Mouse (Mus musculus) embryonic facial prominence, embryonic 11.5 days (tissue): ENCODE results near the gene P3h3. TPM values are rescaled to one million over a fixed set of nuclear protein-coding genes. Genes with fewer than 3 reads are reported as not detected.
"Not testable (repeated sequence)": the region's sequence is repeated elsewhere in the genome, so short reads cannot be mapped to it uniquely, and the experiment has no call there.

Experiments
- ATAC-seq: fragments of 200-750 bp; cut with Nextera tagmentation; replicated peaks from 2 replicates; pipeline ENCODE4 v1.8.0; 2017; ENCODE audit warnings: low read depth; ENCODE audit not compliant: insufficient number of reproducible peaks, low FRiP score, low TSS enrichment
- DNase-seq: peaks from one replicate; pipeline ENCODE4 v3.0.0-alpha.2; 2015; ENCODE audit warnings: low spot score
- H3K27ac ChIP-seq: fragments of 300-500 bp; sonication (generic); replicated peaks from 2 replicates; pipeline ENCODE4 v1.5.1; 2014; ENCODE audit warnings: mild to moderate bottlenecking, low read depth, low read length, control low read depth
- H3K27me3 ChIP-seq: fragments of 300-500 bp; sonication (generic); 2 replicates; pipeline ENCODE4 v1.6.1; 2014; ENCODE audit warnings: mild to moderate bottlenecking, low read length, moderate library complexity, mixed read lengths; ENCODE audit not compliant: control insufficient read depth, insufficient read depth
- H3K36me3 ChIP-seq: fragments of 300-500 bp; sonication (generic); replicated peaks from 2 replicates; pipeline ENCODE4 v1.6.1; 2014; ENCODE audit warnings: low read depth, mild to moderate bottlenecking, low read length, moderate library complexity, mixed read lengths; ENCODE audit not compliant: control insufficient read depth, insufficient read depth
- H3K4me1 ChIP-seq: fragments of 300-500 bp; sonication (generic); 2 replicates; pipeline ENCODE4 v1.6.1; 2014; ENCODE audit warnings: low read length, mixed read lengths; ENCODE audit not compliant: control insufficient read depth, insufficient read depth
- H3K4me2 ChIP-seq: fragments of 300-500 bp; sonication (generic); 2 replicates; pipeline ENCODE4 v1.6.1; 2014; ENCODE audit warnings: low read depth, mild to moderate bottlenecking, control low read depth, low read length, moderate library complexity
- H3K4me3 ChIP-seq: fragments of 300-500 bp; sonication (generic); 2 replicates; pipeline ENCODE4 v1.5.1; 2014; ENCODE audit warnings: low read depth, low read length, control low read depth
- H3K9ac ChIP-seq: fragments of 300-500 bp; sonication (generic); replicated peaks from 2 replicates; pipeline ENCODE4 v1.6.1; 2014; ENCODE audit warnings: mild to moderate bottlenecking, control low read depth, low read length
- H3K9me3 ChIP-seq: fragments of 300-500 bp; sonication (generic); replicated peaks from 2 replicates; pipeline ENCODE4 v1.6.1; 2016; ENCODE audit warnings: mild to moderate bottlenecking, low read length, inconsistent platforms, mixed read lengths; ENCODE audit not compliant: control insufficient read depth
- WGBS: fragments of 180-500 bp; shearing (Covaris S2); extraction: QIAGEN DNeasy Blood & Tissue Kit; methylation state at CpG from one replicate; pipeline ENCODE4 v1.1.7; 2014; 5-methylcytosine and 5-hydroxymethylcytosine counted together
- polyA plus RNA-seq: library from polyadenylated mRNA; unstranded; fragments of >200 nt; fragmentation: Nextera tagmentation; extraction: Ambion mirVana; gene quantifications from 2 replicates; pipeline ENCODE4 v1.2.1, GENCODE M21; 2014

The P3h3 gene
- polyA plus RNA-seq, 1 experiment from 2014 or later, result 14.7 TPM

DNA sequence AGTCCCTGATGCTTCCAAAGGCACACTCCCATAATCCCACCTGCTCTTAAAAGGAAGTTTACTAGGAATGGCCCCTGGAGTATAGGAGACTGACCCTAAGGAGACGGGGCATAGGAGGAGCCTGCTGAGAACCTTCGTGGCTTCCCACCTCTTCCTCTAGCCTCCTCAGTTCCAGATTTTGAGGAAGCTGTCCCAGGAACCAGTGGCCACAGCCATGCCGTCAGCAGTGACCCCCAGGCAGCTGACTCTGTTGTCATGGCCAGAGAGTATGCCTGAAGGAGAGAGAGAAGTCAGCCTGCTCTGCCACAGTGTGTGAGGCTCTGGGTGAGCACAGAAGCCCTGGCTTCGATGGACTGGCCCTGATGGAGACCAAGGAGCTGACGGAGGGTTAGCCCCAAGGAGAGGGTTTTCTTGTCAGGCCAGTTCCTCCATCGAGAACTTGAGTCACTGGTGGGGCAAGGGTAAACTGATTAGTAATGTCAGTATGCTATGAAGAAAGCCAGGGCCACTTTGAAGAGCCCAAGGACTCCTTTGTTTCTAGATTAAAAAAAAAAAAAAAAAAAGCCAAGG, 23.0 kb downstream of the P3h3 start:
- Histone ChIP-seq H3K27ac (no peak overlapping the region), H3K36me3 (no peaks in the 10 kb centered on the region; the same call in 1 of the 2 replicates), H3K4me1 (no peaks in the 10 kb centered on the region), H3K4me3 (no peak overlapping the region), H3K9me3 (no peaks in the 10 kb centered on the region), H3K27me3 (no peaks in the 10 kb centered on the region), H3K9ac (no peak overlapping the region), H3K4me2 (no peak overlapping the region)
- DNase-seq (no peak), ATAC-seq (no peak)
- 80% methylated on average over 6 of the region's 6 CpGs for WGBS

DNA sequence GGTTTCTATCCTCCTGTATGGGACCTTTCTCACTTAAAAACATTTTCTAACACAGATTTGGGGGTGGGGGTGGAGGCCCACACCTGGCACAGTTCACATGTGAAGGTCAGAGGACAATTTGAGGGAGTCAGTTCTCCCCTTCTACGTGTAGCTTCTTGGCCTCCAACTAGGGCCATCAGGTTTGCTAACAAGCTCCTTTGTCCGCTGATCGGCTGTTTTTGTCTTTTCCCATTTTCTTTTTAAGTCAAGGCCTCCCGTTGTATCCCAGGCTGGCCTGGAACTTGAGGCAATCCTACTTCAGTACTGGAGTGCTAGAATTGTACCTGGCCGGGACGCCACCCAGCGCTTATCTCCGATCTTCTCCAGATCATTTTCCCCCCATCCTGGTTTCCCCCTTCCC, 25.9 kb downstream of the P3h3 start:
- ATAC-seq, result no peak
- no peak for DNase-seq
- 89% methylated on average over 8 of the region's 8 CpGs for WGBS
- Histone ChIP-seq H3K4me2 (no peak overlapping the region), H3K9ac (no peak overlapping the region), H3K4me3 (no peak overlapping the region; the same call in 1 of the 2 replicates), H3K4me1 (no peaks in the 10 kb centered on the region), H3K36me3 (no peaks in the 10 kb centered on the region; the same call in 1 of the 2 replicates), H3K9me3 (no peaks in the 10 kb centered on the region), H3K27ac (no peak overlapping the region), H3K27me3 (no peaks in the 10 kb centered on the region)

GRCm38 (mm10) chr6:124831199-124831598, 26.4 kb downstream of the P3h3 start:
- Histone ChIP-seq H3K4me2 (peak overlapping the region; percentile 16), H3K4me3 (peak overlapping the region; percentile 65; the same call in 1 of the 2 replicates)
- H3K27me3 ChIP-seq, DNase-seq, H3K36me3 ChIP-seq, H3K4me1 ChIP-seq, ATAC-seq, H3K9me3 ChIP-seq, H3K27ac ChIP-seq, H3K9ac ChIP-seq: not testable (repeated sequence)
- 90% methylated on average over 4 of the region's 4 CpGs for WGBS

GRCm38 (mm10) chr6:124829799-124830700, 27.5 kb downstream of the P3h3 start:
- Histone ChIP-seq H3K4me3 (peak overlapping the region; percentile 65), H3K27me3 (no peaks in the 10 kb centered on the region), H3K9me3 (no peaks in the 10 kb centered on the region), H3K36me3 (peaks cover 3% of the 10 kb centered on the region; the same call in 1 of the 2 replicates), H3K4me1 (no peaks in the 10 kb centered on the region), H3K9ac (peak overlapping the region; percentile 64), H3K4me2 (peak overlapping the region; percentile 64), H3K27ac (peak overlapping the region; percentile 72)
- under 1% methylated on average over 38 of the region's 38 CpGs for WGBS
- ATAC-seq (peak; percentile 87), DNase-seq (peak; percentile 98)

GRCm38 (mm10) chr6:124828868-124829798, 28.4 kb downstream of the P3h3 start, which contains the start of the genes Usp5 and Cdca3:
Gene Usp5 (minus strand): TSS chr6:124829484.
Gene Cdca3 (plus strand): TSS chr6:124829547.
- Histone ChIP-seq H3K4me1 (no peaks in the 10 kb centered on the region), H3K9ac (peak within 1 kb of the TSS; percentile 73), H3K9me3 (no peaks in the 10 kb centered on the region), H3K27me3 (no peaks in the 10 kb centered on the region), H3K4me2 (peak within 1 kb of the TSS; percentile 87), H3K27ac (peak within 1 kb of the TSS; percentile 72), H3K4me3 (peak within 1 kb of the TSS; percentile 65), H3K36me3 (peaks cover 5% of the 10 kb centered on the region)
- DNase-seq, result peak; percentile 100
- under 1% methylated on average over 55 of the region's 55 CpGs for whole genome bisulfite sequencing
- ATAC-seq, result peak; percentile 95

- Histone ChIP-seq H3K9ac (peak overlapping the region; percentile 73), H3K4me1 (no peaks in the 10 kb centered on the region), H3K27ac (no peak overlapping the region), H3K27me3 (no peaks in the 10 kb centered on the region), H3K4me3 (peak overlapping the region; percentile 65), H3K9me3 (no peaks in the 10 kb centered on the region), H3K36me3 (peaks cover 9% of the 10 kb centered on the region), H3K4me2 (peak overlapping the region; percentile 87)
- DNase-seq (peak; percentile 44), ATAC-seq (no peak)
- WGBS, result 26% methylated on average over 10 of the region's 10 CpGs
These were observed 29.4 kb downstream of the P3h3 start for GRCm38 (mm10) chr6:124828101-124828592.

- peaks cover 24% of the 10 kb centered on the region for H3K36me3 ChIP-seq
- no peak for DNase-seq
- 98% methylated on average over 4 of the region's 4 CpGs for WGBS
These were observed 35.5 kb downstream of the P3h3 start for GRCm38 (mm10) chr6:124822049-124822448.

More at GRCm38 (mm10) chr6:124822049-124822448, 35.5 kb downstream of the P3h3 start:
- no peak for ATAC-seq
- H3K9ac ChIP-seq, result no peak overlapping the region
- H3K9me3 ChIP-seq, result no peaks in the 10 kb centered on the region
- no peaks in the 10 kb centered on the region for H3K27me3 ChIP-seq
- no peaks in the 10 kb centered on the region for H3K4me1 ChIP-seq
- H3K4me2 ChIP-seq, result no peak overlapping the region
- H3K27ac ChIP-seq, result no peak overlapping the region
- no peak overlapping the region for H3K4me3 ChIP-seq
